ENCODE assay signal across 14 mouse cellular contexts in genomic region chr17:10177096-10177495, GRCm38 (mm10).
"Had no signal": no experiment of that assay in that cellular context is flagged by ENCODE, and none has a peak within 500 bp of the region (broad histone marks: within the 10 kb centered on the region; RNA-seq: fewer than 3 reads in every experiment).

No protein-coding gene starts in this region.

- DNase-seq: gastrocnemius, adult 2 months; gastrocnemius, postnatal 10 days; gastrocnemius, postnatal 25 days; heart, adult 18-20 months; heart, postnatal 10 days; heart, postnatal 36 days; kidney, adult 11 months; kidney, adult 9 months; kidney, postnatal 14 days; kidney, postnatal 36 days; layer of hippocampus, adult 9-11 months; layer of hippocampus, postnatal 36 days; liver; liver, embryonic 13.5 days had no signal
